Mouse (Mus musculus) bone marrow, adult 2 months (tissue): ENCODE measurements around the gene Mypn. TPM values are rescaled to one million over a fixed set of nuclear protein-coding genes. Genes with fewer than 3 reads are reported as not detected.

Experiments used
- H3K27ac ChIP-seq: fragments of 200-500 bp; 2 replicates; pipeline ENCODE4 v1.5.1; 2012; ENCODE audit warnings: low read depth, mild to moderate bottlenecking, control low read depth, inconsistent platforms, low read length; ENCODE audit not compliant: control insufficient read depth, poor library complexity, insufficient read depth
- H3K4me1 ChIP-seq: fragments of 200-500 bp; 2 replicates; pipeline ENCODE4 v1.6.1; 2011; ENCODE audit warnings: low read length; ENCODE audit not compliant: control insufficient read depth, insufficient read depth
- H3K4me3 ChIP-seq: fragments of 200-500 bp; replicated peaks from 2 replicates; pipeline ENCODE3; 2011; ENCODE audit warnings: mild to moderate bottlenecking, low read depth, low read length, control low read depth; ENCODE audit not compliant: control insufficient read depth
- CTCF ChIP-seq: fragments of 200-500 bp; IDR thresholded peaks from 2 replicates; pipeline ENCODE4 v1.5.1; 2011; ENCODE audit warnings: low read length, control low read depth; ENCODE audit not compliant: control insufficient read depth, insufficient read depth
- POLR2A ChIP-seq: fragments of 200-500 bp; IDR thresholded peaks from 2 replicates; pipeline ENCODE4 v1.6.1; 2011; ENCODE audit warnings: low read depth, mild to moderate bottlenecking, control low read depth, low read length, borderline replicate concordance; ENCODE audit not compliant: control insufficient read depth
- WGBS: fragments of 180-500 bp; shearing (Covaris S2); methylation state at CpG from one replicate; pipeline ENCODE4 v1.1.7; 2018; 5-methylcytosine and 5-hydroxymethylcytosine counted together
- polyA plus RNA-seq: library from polyadenylated mRNA; stranded (reverse); fragments of >200 nt; gene quantifications from 2 replicates; pipeline ENCODE4 v1.2.4, GENCODE M21; 2011; ENCODE audit warnings: low replicate concordance; ENCODE audit not compliant: missing spikeins, insufficient read depth, insufficient read length

Gene Mypn
- polyA plus RNA-seq, 1 experiment: not detected

- 69% methylated on average over 12 of the region's 12 CpGs for WGBS
- TF ChIP-seq CTCF (no peak), POLR2A (no peak)
These were observed 68.1 kb downstream of the Mypn start for GRCm38 (mm10) chr10:63135680-63136079.

GRCm38 (mm10) chr10:63133326-63133725 lies 70.4 kb downstream of the Mypn start:
- WGBS: 83% methylated on average over 4 of the region's 4 CpGs
- no peak overlapping the region for H3K4me3 ChIP-seq
- no peaks in the 10 kb centered on the region for H3K4me1 ChIP-seq
- no peak for TF ChIP-seq POLR2A
- no peak for TF ChIP-seq CTCF
- H3K27ac ChIP-seq: no peak overlapping the region

More at GRCm38 (mm10) chr10:63135680-63136079, 68.1 kb downstream of the Mypn start:
- Histone ChIP-seq H3K4me1 (no peaks in the 10 kb centered on the region), H3K4me3 (no peak overlapping the region), H3K27ac (no peak overlapping the region)

- no peaks in the 10 kb centered on the region for H3K4me1 ChIP-seq
- H3K27ac ChIP-seq: no peak overlapping the region
- WGBS: 77% methylated on average over 6 of the region's 6 CpGs
- no peak overlapping the region for H3K4me3 ChIP-seq
- no peak for TF ChIP-seq POLR2A
- TF ChIP-seq CTCF: no peak
These were observed 71.4 kb downstream of the Mypn start for GRCm38 (mm10) chr10:63132356-63132755.

- TF ChIP-seq POLR2A (no peak), CTCF (no peak)
- Histone ChIP-seq H3K4me1 (no peaks in the 10 kb centered on the region), H3K27ac (no peak overlapping the region), H3K4me3 (no peak overlapping the region)
- WGBS: 75% methylated on average over 7 of the region's 7 CpGs
These were observed 73.3 kb downstream of the Mypn start for GRCm38 (mm10) chr10:63130500-63130899.

- H3K27ac ChIP-seq: no peak overlapping the region
- WGBS: 80% methylated on average over 7 of the region's 7 CpGs
- TF ChIP-seq POLR2A: no peak
- TF ChIP-seq CTCF: no peak
These were observed 75.5 kb downstream of the Mypn start for GRCm38 (mm10) chr10:63128256-63128655.

GRCm38 (mm10) chr10:63127156-63127555 lies 76.6 kb downstream of the Mypn start:
- TF ChIP-seq CTCF (no peak), POLR2A (no peak)
- no peaks in the 10 kb centered on the region for H3K4me1 ChIP-seq
- H3K27ac ChIP-seq: no peak overlapping the region
- no peak overlapping the region for H3K4me3 ChIP-seq
- 90% methylated on average over 6 of the region's 6 CpGs for WGBS

More at GRCm38 (mm10) chr10:63128256-63128655, 75.5 kb downstream of the Mypn start:
- no peak overlapping the region for H3K4me3 ChIP-seq
- H3K4me1 ChIP-seq: no peaks in the 10 kb centered on the region

GRCm38 (mm10) chr10:63126116-63126515 lies 77.6 kb downstream of the Mypn start:
- no peak overlapping the region for H3K27ac ChIP-seq
- TF ChIP-seq CTCF (no peak), POLR2A (no peak)
- H3K4me1 ChIP-seq: no peaks in the 10 kb centered on the region
- no peak overlapping the region for H3K4me3 ChIP-seq
- 77% methylated on average over 4 of the region's 4 CpGs for WGBS

- no peak overlapping the region for H3K4me3 ChIP-seq
- WGBS: 58% methylated on average over 11 of the region's 11 CpGs
- no peak overlapping the region for H3K27ac ChIP-seq
- TF ChIP-seq CTCF (peak; percentile 26; the same call in 1 of the 2 replicates), POLR2A (no peak)
- H3K4me1 ChIP-seq: no peaks in the 10 kb centered on the region
These were observed 78.4 kb downstream of the Mypn start for GRCm38 (mm10) chr10:63125343-63125742.

- H3K4me3 ChIP-seq: no peak overlapping the region
- WGBS: 84% methylated on average over 10 of the region's 10 CpGs
- no peak overlapping the region for H3K27ac ChIP-seq
- H3K4me1 ChIP-seq: no peaks in the 10 kb centered on the region
- TF ChIP-seq CTCF (no peak), POLR2A (no peak)
These were observed 79.7 kb downstream of the Mypn start for GRCm38 (mm10) chr10:63124016-63124415.
